Comparison of ENCODE assay signal across 20 mouse cellular contexts in the genomic region with DNA sequence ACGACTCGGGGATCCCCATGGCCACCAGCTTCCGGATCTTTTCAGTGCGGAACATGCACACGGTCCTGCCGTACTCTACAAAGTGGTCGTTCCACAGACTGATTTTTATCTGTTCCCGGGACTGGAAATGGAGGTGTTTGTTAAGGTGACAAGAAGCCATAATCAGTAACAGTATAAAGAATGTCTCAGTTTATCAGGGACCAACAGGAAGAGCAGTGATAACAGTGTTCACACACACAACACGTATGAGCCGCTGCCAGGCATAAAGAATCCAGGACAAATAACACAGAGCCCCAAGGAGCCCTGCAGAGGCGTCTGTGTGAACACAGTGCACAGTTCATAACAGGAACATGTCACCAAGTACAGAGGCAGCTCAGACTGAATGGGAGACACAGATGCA.
"Had no signal": no experiment of that assay in that cellular context is flagged by ENCODE, and none has a peak within 500 bp of the region (broad histone marks: within the 10 kb centered on the region; RNA-seq: fewer than 3 reads in every experiment).

No protein-coding gene starts in this region.

- H3K4me3 ChIP-seq: left cerebral cortex, adult 2 months; lung, embryonic 15.5 days; midbrain, embryonic 12.5 days; myocyte; neural tube, embryonic 13.5 days had no signal

- H3K4me2 ChIP-seq: lung, embryonic 15.5 days; midbrain, embryonic 12.5 days; neural tube, embryonic 13.5 days had no signal

- H3K27me3 ChIP-seq: lung, embryonic 15.5 days; midbrain, embryonic 12.5 days; neural tube, embryonic 13.5 days had no signal

- H3K4me1 ChIP-seq: midbrain, embryonic 12.5 days had no signal

- ATAC-seq: inflammation-experienced regulatory T-cells, adult 6 months; intestine, embryonic 16.5 days; midbrain, embryonic 16.5 days had no signal

- H3K9ac ChIP-seq: lung, embryonic 15.5 days; midbrain, embryonic 12.5 days; neural tube, embryonic 13.5 days had no signal

- DNase-seq: kidney, adult 18-20 months; kidney, adult 9 months; kidney, postnatal 14 days; kidney, postnatal 4 days; layer of hippocampus, adult 9-11 months; layer of hippocampus, postnatal 36 days; lung, adult 18-20 months; lung, postnatal 10 days; lung, postnatal 36 days; retina, postnatal 1 day; thymus, adult 18-20 months; thymus, postnatal 36 days had no signal

- H3K9me3 ChIP-seq: lung, embryonic 15.5 days; midbrain, embryonic 12.5 days; neural tube, embryonic 13.5 days had no signal

- H3K36me3 ChIP-seq: midbrain, embryonic 12.5 days had no signal

- H3K27ac ChIP-seq: left cerebral cortex, adult 2 months; lung, embryonic 15.5 days; midbrain, embryonic 12.5 days; neural tube, embryonic 13.5 days had no signal
